Mouse (Mus musculus) heart, postnatal 10 days (tissue): Measurements from ENCODE around the gene Prkca. TPM values are rescaled to one million over a fixed set of nuclear protein-coding genes. Genes with fewer than 3 reads are reported as not detected.
A peak's percentile ranks its signal among the peaks of the same experiment; 100 is the strongest.

Experiments used
- DNase-seq, 2 experiments: peaks; one replicate each; pipeline ENCODE4 v3.0.0; 2021
- intact Hi-C: fragments of 180-260 bp; cut with DNase I; formaldehyde crosslinking; loops from one replicate; pipeline ENCODE4 v1.15.1; 2025
- total RNA-seq, 2 experiments: library from RNA; stranded (reverse); gene quantifications; 2 replicates each; pipeline ENCODE4 v1.2.3; 2021

The Prkca gene
- total RNA-seq = 10 to 100 TPM; 44.8 to 52.4 TPM

GRCm38 (mm10) chr11:108343789-108344462 is at the start of gene Prkca:
Prkca (minus strand) TSS chr11:108343928.
- intact Hi-C loops = loop anchor here (2.0 to 5.0 kb wide), 3 partner anchors 33 to 127 kb away; no protein-coding TSS in a partner anchor
- DNase-seq = peak; percentile 95 to 96

GRCm38 (mm10) chr11:108385666-108386024 is 41.9 kb upstream of the Prkca start:
- DNase-seq = no peak
- intact Hi-C loops = no loop called here

GRCm38 (mm10) chr11:108384920-108385665 is 41.4 kb upstream of the Prkca start:
- intact Hi-C loops = no loop called here

GRCm38 (mm10) chr11:108382664-108383063 is 38.9 kb upstream of the Prkca start:
- no peak for DNase-seq
- intact Hi-C loops = no loop called here

More at GRCm38 (mm10) chr11:108384920-108385665, 41.4 kb upstream of the Prkca start:
- no peak for DNase-seq

- no peak for DNase-seq
- intact Hi-C loops = loop anchor here (1.0 to 5.0 kb wide), 5 partner anchors 250 to 516 kb away; no protein-coding TSS in a partner anchor
Measured at GRCm38 (mm10) chr11:108378363-108378751, 34.6 kb upstream of the Prkca start.

- intact Hi-C loops = loop anchor here (1.0 to 5.0 kb wide), 6 partner anchors 33 to 516 kb away; no protein-coding TSS in a partner anchor
- peak; percentile 77 to 85 for DNase-seq
Measured at GRCm38 (mm10) chr11:108377680-108378362, 34.1 kb upstream of the Prkca start.

GRCm38 (mm10) chr11:108376815-108377214 is 33.1 kb upstream of the Prkca start:
- intact Hi-C loops = loop anchor here (2.0 to 5.0 kb wide), 2 partner anchors 32 to 515 kb away; no protein-coding TSS in a partner anchor
- no peak for DNase-seq

GRCm38 (mm10) chr11:108367046-108367445 is 23.3 kb upstream of the Prkca start:
- intact Hi-C loops = no loop called here
- no peak for DNase-seq

- intact Hi-C loops = no loop called here
- no peak for DNase-seq
Measured at GRCm38 (mm10) chr11:108365600-108365999, 21.9 kb upstream of the Prkca start.

GRCm38 (mm10) chr11:108364945-108365589 is 21.3 kb upstream of the Prkca start:
- peak; percentile 20 to 29 for DNase-seq
- intact Hi-C loops = no loop called here

GRCm38 (mm10) chr11:108363991-108364390 is 20.3 kb upstream of the Prkca start:
- no peak for DNase-seq
- intact Hi-C loops = no loop called here

- no peak for DNase-seq
- intact Hi-C loops = no loop called here
Measured at GRCm38 (mm10) chr11:108362965-108363364, 19.2 kb upstream of the Prkca start.

- intact Hi-C loops = no loop called here
- no peak for DNase-seq
Measured at GRCm38 (mm10) chr11:108360983-108361382, 17.3 kb upstream of the Prkca start.

- intact Hi-C loops = no loop called here
- no peak for DNase-seq
Measured at GRCm38 (mm10) chr11:108358911-108359310, 15.2 kb upstream of the Prkca start.

- no peak for DNase-seq
- intact Hi-C loops = no loop called here
Measured at GRCm38 (mm10) chr11:108356020-108356419, 12.3 kb upstream of the Prkca start.

- intact Hi-C loops = no loop called here
- no peak for DNase-seq
Measured at GRCm38 (mm10) chr11:108352842-108353388, 9.2 kb upstream of the Prkca start.

- intact Hi-C loops = no loop called here
- DNase-seq = no peak
Measured at GRCm38 (mm10) chr11:108350799-108351198, 7.1 kb upstream of the Prkca start.

GRCm38 (mm10) chr11:108345321-108345720 is 1.6 kb upstream of the Prkca start:
- intact Hi-C loops = loop anchor here (2.0 to 5.0 kb wide), 2 partner anchors 31 to 43 kb away; no protein-coding TSS in a partner anchor
- no peak for DNase-seq

- intact Hi-C loops = loop anchor here (2.0 to 5.0 kb wide), 4 partner anchors 32 to 127 kb away; no protein-coding TSS in a partner anchor
- DNase-seq = no peak
Measured at GRCm38 (mm10) chr11:108344759-108345158, 1.0 kb upstream of the Prkca start.
